Mouse (Mus musculus): ENCODE data around the gene Mrps5.

- TF ChIP-seq CTCF (IDR thresholded peaks at IDR 0.05; ENCODE audit: extremely low read depth, insufficient read depth, insufficient read length, insufficient replicate concordance) (no peak), POLR2A (IDR thresholded peaks at IDR 0.05; ENCODE audit: low read depth, low read length) (no peak)
Observed at GRCm38 (mm10) chr2:127539494-127539893, 47.5 kb upstream of the Mrps5 start.

All from spleen, adult 2 months (tissue).